Mouse (Mus musculus) neural tube, embryonic 11.5 days (tissue): ENCODE measurements at regions not wholly inside any gene's neighbourhood (a gene's known extent, or its start where the extent isn't known, plus 50 kb on each side); places are given as distances from the start of the nearest gene placed in this dataset.

Experiments
- ATAC-seq: fragments of 200-750 bp; cut with Nextera tagmentation; 2 replicates; pipeline ENCODE4 v1.8.0; 2017; ENCODE audit warnings: moderate number of reproducible peaks, mild to moderate bottlenecking, moderate TSS enrichment, moderate library complexity; ENCODE audit not compliant: insufficient read depth, low FRiP score, low TSS enrichment
- DNase-seq: peaks from one replicate; pipeline ENCODE4 v3.0.0-alpha.2; 2015; ENCODE audit warnings: low spot score
- H3K27ac ChIP-seq: fragments of 300-500 bp; sonication (generic); 2 replicates; pipeline ENCODE4 v1.5.1; 2014; ENCODE audit warnings: low read depth, mild to moderate bottlenecking, low read length
- H3K27me3 ChIP-seq: fragments of 300-500 bp; sonication (generic); 2 replicates; pipeline ENCODE4 v1.6.1; 2014; ENCODE audit warnings: mild to moderate bottlenecking, low read length, mixed read lengths; ENCODE audit not compliant: control insufficient read depth, insufficient read depth
- H3K36me3 ChIP-seq: fragments of 300-500 bp; sonication (generic); 2 replicates; pipeline ENCODE4 v1.6.1; 2014; ENCODE audit warnings: mild to moderate bottlenecking, low read length, moderate library complexity, mixed read lengths; ENCODE audit not compliant: control insufficient read depth, insufficient read depth
- H3K4me1 ChIP-seq: fragments of 300-500 bp; sonication (generic); 2 replicates; pipeline ENCODE4 v1.6.1; 2014; ENCODE audit warnings: low read length, mixed read lengths; ENCODE audit not compliant: control insufficient read depth, insufficient read depth
- H3K4me2 ChIP-seq: fragments of 300-500 bp; sonication (generic); 2 replicates; pipeline ENCODE4 v1.6.1; 2014; ENCODE audit warnings: low read depth, mild to moderate bottlenecking, moderate library complexity
- H3K4me3 ChIP-seq: fragments of 300-500 bp; sonication (generic); 2 replicates; pipeline ENCODE4 v1.5.1; 2014; ENCODE audit warnings: low read depth, low read length
- H3K9ac ChIP-seq: fragments of 300-500 bp; sonication (generic); 2 replicates; pipeline ENCODE4 v1.6.1; 2014; ENCODE audit warnings: mild to moderate bottlenecking, low read length
- H3K9me3 ChIP-seq: fragments of 300-500 bp; sonication (generic); 2 replicates; pipeline ENCODE4 v1.6.1; 2016; ENCODE audit warnings: low read length; ENCODE audit not compliant: control insufficient read depth
- WGBS: fragments of 180-500 bp; shearing (Covaris S2); extraction: QIAGEN DNeasy Blood & Tissue Kit; methylation state at CpG from one replicate; pipeline ENCODE4 v1.1.7; 2014; 5-methylcytosine and 5-hydroxymethylcytosine counted together

- 23% methylated on average over 11 of the region's 11 CpGs for WGBS
- DNase-seq (no peak), ATAC-seq (no peak)
- no peak overlapping the region for H3K9ac ChIP-seq
- H3K36me3 ChIP-seq: no peaks in the 10 kb centered on the region
- H3K27ac ChIP-seq: no peak overlapping the region
- no peaks in the 10 kb centered on the region for H3K27me3 ChIP-seq
- H3K9me3 ChIP-seq: no peaks in the 10 kb centered on the region
- no peak overlapping the region for H3K4me3 ChIP-seq
- no peak overlapping the region for H3K4me2 ChIP-seq
- peaks cover 13% of the 10 kb centered on the region for H3K4me1 ChIP-seq
Observed at GRCm38 (mm10) chr12:12783699-12784605, 157.8 kb downstream of the Mycn start.

GRCm38 (mm10) chr12:12781526-12781925, 160.2 kb downstream of the Mycn start:
- Histone ChIP-seq H3K36me3 (no peaks in the 10 kb centered on the region), H3K4me1 (no peaks in the 10 kb centered on the region), H3K9me3 (no peaks in the 10 kb centered on the region), H3K27ac (no peak overlapping the region), H3K4me3 (no peak overlapping the region), H3K9ac (no peak overlapping the region), H3K27me3 (no peaks in the 10 kb centered on the region), H3K4me2 (no peak overlapping the region)
- ATAC-seq (no peak), DNase-seq (no peak)
- 96% methylated on average over 5 of the region's 5 CpGs for WGBS

GRCm38 (mm10) chr12:12778563-12779256, 163.0 kb downstream of the Mycn start:
- WGBS: 40% methylated on average over 4 of the region's 4 CpGs
- Histone ChIP-seq H3K36me3 (no peaks in the 10 kb centered on the region), H3K4me1 (no peaks in the 10 kb centered on the region), H3K27me3 (no peaks in the 10 kb centered on the region), H3K4me2 (no peak overlapping the region), H3K27ac (no peak overlapping the region), H3K9me3 (no peaks in the 10 kb centered on the region), H3K4me3 (no peak overlapping the region), H3K9ac (no peak overlapping the region)
- no peak for DNase-seq
- ATAC-seq: no peak

GRCm38 (mm10) chr12:12777422-12777821, 164.3 kb downstream of the Mycn start:
- Histone ChIP-seq H3K4me3 (no peak overlapping the region), H3K27ac (no peak overlapping the region), H3K9ac (no peak overlapping the region), H3K36me3 (no peaks in the 10 kb centered on the region), H3K4me2 (no peak overlapping the region), H3K27me3 (no peaks in the 10 kb centered on the region), H3K9me3 (no peaks in the 10 kb centered on the region), H3K4me1 (no peaks in the 10 kb centered on the region)
- no peak for DNase-seq
- WGBS: 84% methylated on average over 8 of the region's 8 CpGs
- ATAC-seq: no peak

GRCm38 (mm10) chr12:12776783-12777182, 164.9 kb downstream of the Mycn start:
- ATAC-seq: no peak
- no peaks in the 10 kb centered on the region for H3K9me3 ChIP-seq
- no peak overlapping the region for H3K4me2 ChIP-seq
- DNase-seq: no peak
- no peak overlapping the region for H3K4me3 ChIP-seq
- H3K36me3 ChIP-seq: no peaks in the 10 kb centered on the region
- WGBS: 79% methylated on average over 6 of the region's 6 CpGs
- no peak overlapping the region for H3K9ac ChIP-seq
- H3K27me3 ChIP-seq: no peaks in the 10 kb centered on the region
- H3K27ac ChIP-seq: no peak overlapping the region
- H3K4me1 ChIP-seq: no peaks in the 10 kb centered on the region

- ATAC-seq (no peak), DNase-seq (no peak)
- Histone ChIP-seq H3K36me3 (no peaks in the 10 kb centered on the region), H3K4me3 (no peak overlapping the region), H3K4me2 (no peak overlapping the region), H3K9me3 (no peaks in the 10 kb centered on the region), H3K27ac (no peak overlapping the region), H3K27me3 (no peaks in the 10 kb centered on the region), H3K4me1 (no peaks in the 10 kb centered on the region), H3K9ac (no peak overlapping the region)
- 75% methylated on average over 4 of the region's 4 CpGs for WGBS
Observed at GRCm38 (mm10) chr12:12770970-12771369, 170.7 kb downstream of the Mycn start.

- no peak overlapping the region for H3K4me3 ChIP-seq
- ATAC-seq (no peak), DNase-seq (no peak)
- no peak overlapping the region for H3K27ac ChIP-seq
- H3K9ac ChIP-seq: no peak overlapping the region
- H3K36me3 ChIP-seq: no peaks in the 10 kb centered on the region
- H3K4me1 ChIP-seq: no peaks in the 10 kb centered on the region; the same call in 1 of the 2 replicates
- no peaks in the 10 kb centered on the region for H3K9me3 ChIP-seq
- no peak overlapping the region for H3K4me2 ChIP-seq
- 58% methylated on average over 11 of the region's 11 CpGs for WGBS
- no peaks in the 10 kb centered on the region for H3K27me3 ChIP-seq
Observed at GRCm38 (mm10) chr12:12766510-12767304, 175.0 kb downstream of the Mycn start.

GRCm38 (mm10) chr12:12765490-12766058, 176.1 kb downstream of the Mycn start:
- 51% methylated on average over 7 of the region's 7 CpGs for WGBS
- ATAC-seq (peak; percentile 58; the same call in 1 of the 2 replicates), DNase-seq (peak; percentile 57)
- Histone ChIP-seq H3K4me3 (no peak overlapping the region), H3K27me3 (no peaks in the 10 kb centered on the region), H3K4me2 (no peak overlapping the region), H3K4me1 (no peaks in the 10 kb centered on the region; the same call in 1 of the 2 replicates), H3K27ac (peak overlapping the region; percentile 27), H3K9ac (no peak overlapping the region), H3K9me3 (no peaks in the 10 kb centered on the region), H3K36me3 (no peaks in the 10 kb centered on the region)
